Mouse (Mus musculus): Measurements from ENCODE around the gene Ppp1r3e. TPM values are rescaled to one million over a fixed set of nuclear protein-coding genes. Genes with fewer than 3 reads are reported as not detected.
A peak's percentile ranks its signal among the peaks of the same experiment; 100 is the strongest.

Gene Ppp1r3e
- total RNA-seq, 2 experiments from 2014 or later = 18.2 to 19.1 TPM

- intact Hi-C loops (cut with DNase I) = no loop called here
- DNase-seq (ENCODE audit: low spot score in 2 of 2) = no peak
These were observed 8.0 kb upstream of the Ppp1r3e start for GRCm38 (mm10) chr14:54885309-54885708.

GRCm38 (mm10) chr14:54884022-54884712 lies 6.8 kb upstream of the Ppp1r3e start:
- intact Hi-C loops (cut with DNase I) = no loop called here
- no peak for DNase-seq (ENCODE audit: low spot score in 2 of 2)

- intact Hi-C loops (cut with DNase I) = no loop called here
- DNase-seq (ENCODE audit: low spot score in 2 of 2) = peak; percentile 71 to 74
These were observed 6.0 kb upstream of the Ppp1r3e start, which contains the start of the genes Bcl2l2 and Gm20521 for GRCm38 (mm10) chr14:54883154-54884021. Bcl2l2 (plus strand) TSS chr14:54883377. Gm20521 (plus strand) TSS chr14:54883441.

GRCm38 (mm10) chr14:54876539-54877047 lies 757 bp downstream of the Ppp1r3e start:
- intact Hi-C loops (cut with DNase I) = no loop called here
- peak; percentile 91 to 93 for DNase-seq (ENCODE audit: low spot score in 2 of 2)

GRCm38 (mm10) chr14:54875844-54876538 lies 1.4 kb downstream of the Ppp1r3e start:
- intact Hi-C loops (cut with DNase I) = no loop called here
- DNase-seq (ENCODE audit: low spot score in 2 of 2) = no peak

- no peak for DNase-seq (ENCODE audit: low spot score in 2 of 2)
- intact Hi-C loops (cut with DNase I) = no loop called here
These were observed 3.2 kb downstream of the Ppp1r3e start for GRCm38 (mm10) chr14:54874165-54874564.

GRCm38 (mm10) chr14:54870861-54871260 lies 6.5 kb downstream of the Ppp1r3e start, which contains the start of gene Homez:
Homez (minus strand) TSS chr14:54870961.
- no peak for DNase-seq (ENCODE audit: low spot score in 2 of 2)
- intact Hi-C loops (cut with DNase I) = no loop called here

- intact Hi-C loops (cut with DNase I) = no loop called here
- no peak for DNase-seq (ENCODE audit: low spot score in 2 of 2)
These were observed 9.3 kb downstream of the Ppp1r3e start for GRCm38 (mm10) chr14:54868026-54868425.

GRCm38 (mm10) chr14:54866936-54867335 lies 10.4 kb downstream of the Ppp1r3e start:
- DNase-seq (ENCODE audit: low spot score in 2 of 2) = no peak

GRCm38 (mm10) chr14:54866268-54866667 lies 11.1 kb downstream of the Ppp1r3e start:
- no peak for DNase-seq (ENCODE audit: low spot score in 2 of 2)
- intact Hi-C loops (cut with DNase I) = no loop called here

More at GRCm38 (mm10) chr14:54866936-54867335, 10.4 kb downstream of the Ppp1r3e start:
- intact Hi-C loops (cut with DNase I) = no loop called here

- DNase-seq (ENCODE audit: low spot score in 2 of 2) = no peak
- intact Hi-C loops (cut with DNase I) = no loop called here
These were observed 11.7 kb downstream of the Ppp1r3e start for GRCm38 (mm10) chr14:54865626-54866025.

GRCm38 (mm10) chr14:54864313-54865036 lies 12.9 kb downstream of the Ppp1r3e start:
- intact Hi-C loops (cut with DNase I) = no loop called here
- no peak for DNase-seq (ENCODE audit: low spot score in 2 of 2)

GRCm38 (mm10) chr14:54863501-54864312 lies 13.6 kb downstream of the Ppp1r3e start:
- intact Hi-C loops (cut with DNase I) = no loop called here
- DNase-seq (ENCODE audit: low spot score in 2 of 2) = peak; percentile 91 to 93

- DNase-seq (ENCODE audit: low spot score in 2 of 2) = peak; percentile 75 to 77
- intact Hi-C loops (cut with DNase I) = loop anchor here (2.0 kb wide), 1 partner anchor 146 kb away; no protein-coding TSS in a partner anchor
These were observed 16.8 kb downstream of the Ppp1r3e start for GRCm38 (mm10) chr14:54860511-54860910.

GRCm38 (mm10) chr14:54857891-54858290 lies 19.5 kb downstream of the Ppp1r3e start:
- intact Hi-C loops (cut with DNase I) = no loop called here
- DNase-seq (ENCODE audit: low spot score in 2 of 2) = no peak

- intact Hi-C loops (cut with DNase I) = no loop called here
- DNase-seq (ENCODE audit: low spot score in 2 of 2) = no peak
These were observed 20.6 kb downstream of the Ppp1r3e start for GRCm38 (mm10) chr14:54856703-54857102.

- no peak for DNase-seq (ENCODE audit: low spot score in 2 of 2)
- intact Hi-C loops (cut with DNase I) = no loop called here
These were observed 21.6 kb downstream of the Ppp1r3e start for GRCm38 (mm10) chr14:54855726-54856125.

GRCm38 (mm10) chr14:54843461-54843860 lies 33.9 kb downstream of the Ppp1r3e start:
- peak in 1 of 2 experiments; percentile 42 for DNase-seq (ENCODE audit: low spot score in 2 of 2)
- intact Hi-C loops (cut with DNase I) = loop anchor here (2.0 kb wide), 1 partner anchor 171 kb away; the partner anchor contains the start of gene Ngdn

Measured in left cerebral cortex, postnatal 14 days (tissue).